Mouse (Mus musculus) CH12.LX (cell line): Measurements from ENCODE around the gene Nectin2.

Source experiments
- CTCF ChIP-seq, 2 experiments: IDR thresholded peaks in 1 of 2; conservative IDR thresholded peaks in 1 of 2; 2 replicates each; pipeline ENCODE4 v1.5.1; 2011 to 2012; ENCODE audit warnings: low read depth in 2 of 2, low read length in 2 of 2, improper control_type of control experiment in 1 of 2, inconsistent platforms in 1 of 2, mild to moderate bottlenecking in 1 of 2, moderate library complexity in 1 of 2
- E2F4 ChIP-seq: IDR thresholded peaks from 2 replicates; pipeline ENCODE4 v1.6.1; 2011; ENCODE audit warnings: low read depth, low read length, improper control_type of control experiment; ENCODE audit not compliant: insufficient replicate concordance
- EP300 ChIP-seq: IDR thresholded peaks from 2 replicates; pipeline ENCODE4 v1.6.1; 2011; ENCODE audit warnings: low read length, improper control_type of control experiment
- GABPA ChIP-seq: IDR thresholded peaks from 2 replicates; pipeline ENCODE4 v1.6.1; 2012; ENCODE audit warnings: low read depth, low read length, improper control_type of control experiment, inconsistent platforms; ENCODE audit not compliant: insufficient replicate concordance
- MAZ ChIP-seq: IDR thresholded peaks from 2 replicates; pipeline ENCODE4 v1.6.1; 2012; ENCODE audit warnings: low read depth, mild to moderate bottlenecking, inconsistent platforms, low read length, improper control_type of control experiment, moderate library complexity
- RCOR1 ChIP-seq: conservative IDR thresholded peaks from 2 replicates; pipeline ENCODE4 v1.6.1; 2012; ENCODE audit warnings: low read depth, mild to moderate bottlenecking, inconsistent platforms, low read length, improper control_type of control experiment

DNA sequence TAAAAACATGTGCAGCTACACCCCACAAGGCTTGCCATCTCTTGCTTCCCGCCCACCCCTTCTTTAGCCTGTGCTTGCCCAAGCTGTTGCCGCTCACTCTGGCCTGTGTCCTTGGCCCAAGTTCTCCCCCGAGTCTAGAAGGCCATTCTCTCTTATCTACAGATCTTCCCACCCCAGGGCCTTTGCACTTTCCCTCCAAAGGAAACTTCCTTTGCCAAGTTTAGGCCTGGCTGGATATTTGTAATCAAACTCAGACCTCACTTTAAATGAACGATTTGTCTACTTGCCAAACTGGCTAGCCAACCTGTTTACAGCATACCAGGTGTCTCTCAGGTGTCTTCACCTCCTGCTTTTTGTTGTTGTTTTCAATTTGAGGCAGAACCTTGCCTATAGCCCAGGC is 59.4 kb downstream of the Nectin2 start:
- TF ChIP-seq E2F4 (no peak), RCOR1 (no peak), MAZ (no peak), CTCF (conservative IDR thresholded peaks at IDR 0.05 in 1 of 2, IDR thresholded peaks at IDR 0.05 in 1 of 2; ENCODE audit: low read depth in 2 of 2, low read length in 2 of 2) (no peak), EP300 (no peak), GABPA (no peak)
